8 mouse cellular contexts compared by ENCODE assay signal in the genomic region with DNA sequence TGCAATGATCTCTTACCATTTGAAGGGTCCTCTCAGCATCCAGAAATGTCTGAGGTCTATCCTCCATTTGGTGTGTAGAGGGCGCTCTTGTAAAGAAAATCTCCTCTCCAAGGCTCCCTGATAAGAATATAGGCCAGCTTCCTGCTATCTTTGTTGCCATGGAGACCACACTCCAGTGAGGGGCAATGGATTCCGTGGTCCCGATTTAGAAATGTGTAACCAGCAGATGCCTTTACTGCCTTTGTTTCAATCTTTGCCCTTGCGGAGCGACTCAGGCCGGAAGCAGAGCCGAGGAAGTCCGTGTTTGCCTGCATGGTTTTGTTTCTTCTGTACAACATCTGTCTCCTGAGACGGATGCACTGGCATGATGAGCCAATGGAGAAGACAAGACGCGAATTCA.
DNase-seq lines count a peak whose midpoint lies in the region; ATAC-seq and TF ChIP-seq lines count a peak whose summit lies in the region.

No protein-coding gene starts in this region.

- H3K27ac ChIP-seq in ES-E14 (ENCODE audit: insufficient read depth, low read depth, low read length, poor library complexity, severe bottlenecking), result no peak overlapping the region
- no peak overlapping the region for H3K27ac ChIP-seq in brown adipose tissue, adult 24 weeks (replicated peaks; ENCODE audit: low read depth, low read length)
- H3K27ac ChIP-seq in forebrain, embryonic 12.5 days, result peak overlapping the region; percentile 65; the same call in 1 of the 2 replicates
- peak overlapping the region; percentile 69 for H3K27ac ChIP-seq in hindbrain, embryonic 10.5 days
- H3K27ac ChIP-seq in lung, embryonic 14.5 days (ENCODE audit: low read depth), result no peak overlapping the region

- H3K4me3 ChIP-seq in ES-E14 (ENCODE audit: insufficient read depth in 1 of 2, low read depth in 1 of 2, low read length in 2 of 2, poor library complexity in 1 of 2, severe bottlenecking in 1 of 2), result no peak overlapping the region
- peak overlapping the region; percentile 38 for H3K4me3 ChIP-seq in brown adipose tissue, adult 24 weeks (ENCODE audit: insufficient read depth, low read depth, low read length)
- H3K4me3 ChIP-seq in forebrain, embryonic 12.5 days (replicated peaks), result peak overlapping the region; percentile 33
- peak overlapping the region; percentile 48 for H3K4me3 ChIP-seq in hindbrain, embryonic 10.5 days
- peak overlapping the region; percentile 18 for H3K4me3 ChIP-seq in lung, embryonic 14.5 days (ENCODE audit: low read depth, low read length)

- no peaks in the 10 kb centered on the region for H3K4me1 ChIP-seq in ES-E14 (ENCODE audit: control insufficient read depth in 2 of 2, insufficient read depth in 2 of 2, low read length in 2 of 2, poor library complexity in 1 of 2)
- no peaks in the 10 kb centered on the region for H3K4me1 ChIP-seq in brown adipose tissue, adult 24 weeks (ENCODE audit: control insufficient read depth, insufficient read depth, insufficient read length, low read length)
- peaks cover 9% of the 10 kb centered on the region; the same call in 1 of the 2 replicates for H3K4me1 ChIP-seq in forebrain, embryonic 12.5 days
- H3K4me1 ChIP-seq in hindbrain, embryonic 10.5 days (replicated peaks), result 0 out of 2 replicates have a peak, but pooled peaks cover 3% of the 10 kb centered on the region
- no peaks in the 10 kb centered on the region for H3K4me1 ChIP-seq in lung, embryonic 14.5 days (ENCODE audit: insufficient read depth)

- no peaks in the 10 kb centered on the region for H3K27me3 ChIP-seq in forebrain, embryonic 12.5 days
- H3K27me3 ChIP-seq in hindbrain, embryonic 10.5 days (ENCODE audit: insufficient read depth, poor library complexity, severe bottlenecking), result no peaks in the 10 kb centered on the region
- no peaks in the 10 kb centered on the region for H3K27me3 ChIP-seq in lung, embryonic 14.5 days (ENCODE audit: insufficient read depth, low read length)

- TF ChIP-seq CTCF in lung, embryonic 14.5 days (IDR thresholded peaks at IDR 0.05; ENCODE audit: low read depth), result peak; percentile 70

- H3K9me3 ChIP-seq in ES-E14 (ENCODE audit: control insufficient read depth, insufficient read depth, low read depth, low read length), result no peaks in the 10 kb centered on the region
- no peaks in the 10 kb centered on the region for H3K9me3 ChIP-seq in forebrain, embryonic 12.5 days
- H3K9me3 ChIP-seq in hindbrain, embryonic 10.5 days, result no peaks in the 10 kb centered on the region
- H3K9me3 ChIP-seq in lung, embryonic 14.5 days (ENCODE audit: low read depth, low read length), result no peaks in the 10 kb centered on the region

- in situ Hi-C loops in ES-E14 (cut with MboI; ENCODE audit: low sequenced_read_pairs in 2 of 2, unreplicated experiment in 2 of 2), result no loop called here

- no peaks in the 10 kb centered on the region for H3K36me3 ChIP-seq in ES-E14 (ENCODE audit: control insufficient read depth, insufficient read depth, low read length, poor library complexity, severe bottlenecking)
- H3K36me3 ChIP-seq in forebrain, embryonic 12.5 days (replicated peaks), result no peaks in the 10 kb centered on the region
- no peaks in the 10 kb centered on the region for H3K36me3 ChIP-seq in hindbrain, embryonic 10.5 days
- H3K36me3 ChIP-seq in lung, embryonic 14.5 days (ENCODE audit: insufficient read depth), result no peaks in the 10 kb centered on the region

- no peak overlapping the region for H3K9ac ChIP-seq in ES-E14 (ENCODE audit: insufficient read depth, low read depth, low read length, poor library complexity, severe bottlenecking)
- peak overlapping the region; percentile 29; the same call in 1 of the 2 replicates for H3K9ac ChIP-seq in forebrain, embryonic 12.5 days
- no peak overlapping the region for H3K9ac ChIP-seq in lung, embryonic 14.5 days

- WGBS in forebrain, embryonic 12.5 days, result 6% methylated on average over 11 of the region's 11 CpGs
- WGBS in hindbrain, embryonic 10.5 days, result 7% methylated on average over 11 of the region's 11 CpGs
- WGBS in lung, embryonic 14.5 days, result 4% methylated on average over 11 of the region's 11 CpGs

- H3K4me2 ChIP-seq in forebrain, embryonic 12.5 days, result peak overlapping the region; percentile 62
- H3K4me2 ChIP-seq in lung, embryonic 14.5 days, result peak overlapping the region; percentile 55

- ATAC-seq in forebrain, embryonic 12.5 days (ENCODE audit: low FRiP score), result peak; percentile 91
- ATAC-seq in lung, embryonic 14.5 days (ENCODE audit: insufficient read depth), result peak; percentile 88

- peak; percentile 29 for DNase-seq in ES-E14 (ENCODE audit: low read depth, low spot score)
- DNase-seq in hindbrain, embryonic 10.5 days (ENCODE audit: low spot score), result peak; percentile 72
- DNase-seq in layer of hippocampus, adult 9-11 months, result peak; percentile 85
- peak; percentile 90 for DNase-seq in lung, embryonic 14.5 days
- peak; percentile 94 for DNase-seq in retina, embryonic 14.5 days (ENCODE audit: low spot score)
- no peak for DNase-seq in gastrocnemius, postnatal 10 days

TF ChIP-seq in ES-E14, 5 proteins besides CTCF, POLR2A, EP300 and RAD21:
- TF ChIP-seq ZNF384 (IDR thresholded peaks at IDR 0.05; ENCODE audit: low read depth, low read length), result no peak
- TF ChIP-seq CHD2 (IDR thresholded peaks at IDR 0.05; ENCODE audit: low read depth, low read length), result no peak
- TF ChIP-seq HCFC1 (IDR thresholded peaks at IDR 0.05; ENCODE audit: borderline replicate concordance, insufficient read depth, low read length), result no peak
- no peak for TF ChIP-seq ZC3H11A (IDR thresholded peaks at IDR 0.05; ENCODE audit: borderline replicate concordance, low read depth, low read length)
- no peak for TF ChIP-seq MAFK (IDR thresholded peaks at IDR 0.05; ENCODE audit: insufficient read depth, low read depth, low read length)
TF ChIP-seq in ES-E14: peak in this region for 0.

Comparison
In these comparisons a context has a peak if more than half of its experiments do, and no peak if none do; other contexts are left out.
1. H3K27ac ChIP-seq: peak in forebrain, embryonic 12.5 days (single experiment) and hindbrain, embryonic 10.5 days (single experiment); none in ES-E14 (single experiment), brown adipose tissue, adult 24 weeks (single experiment) and lung, embryonic 14.5 days (single experiment).
2. H3K4me3 ChIP-seq: peak in brown adipose tissue, adult 24 weeks (single experiment), forebrain, embryonic 12.5 days (single experiment), hindbrain, embryonic 10.5 days (single experiment) and lung, embryonic 14.5 days (single experiment); none in ES-E14 (0 of 2).